Mouse (Mus musculus): ENCODE measurements around the gene Gm42906.

DNA sequence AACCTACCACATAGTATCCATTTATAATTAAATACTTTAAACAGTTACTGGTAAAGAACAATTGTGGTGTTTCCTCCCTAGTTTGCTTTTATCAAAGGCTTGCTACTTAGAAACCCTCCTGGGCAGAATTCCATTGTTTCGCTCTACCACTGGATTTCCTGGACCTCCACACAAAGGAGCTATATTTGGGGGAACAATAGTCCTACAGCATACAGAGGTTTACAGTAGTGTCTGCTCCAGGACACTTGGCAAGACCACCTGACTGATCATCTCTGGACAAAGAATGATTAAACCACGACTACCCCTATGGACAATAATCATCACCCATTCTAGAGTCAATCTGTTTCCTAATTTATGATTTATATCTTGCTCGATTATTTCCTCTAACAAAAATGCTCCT is 228.7 kb downstream of the Gm42906 start:
- TF ChIP-seq EP300 (IDR thresholded peaks at IDR 0.05; ENCODE audit: insufficient read depth, low read depth, low read length) = no peak
- no peak for TF ChIP-seq CTCF (IDR thresholded peaks at IDR 0.05; ENCODE audit: low read depth, low read length)
